Mouse (Mus musculus) G1E (cell line): Measurements from ENCODE around the gene Rasl10b.

Source experiments
- CTCF ChIP-seq: IDR thresholded peaks from 2 replicates; pipeline ENCODE4 v1.5.1; 2012; ENCODE audit warnings: low read depth, low read length, inconsistent platforms, mixed read lengths
- GATA1 ChIP-seq: IDR thresholded peaks from 2 replicates; pipeline ENCODE4 v1.6.1; 2012; ENCODE audit warnings: borderline replicate concordance, low read length, inconsistent platforms, mixed read lengths

GRCm38 (mm10) chr11:83432533-83432932 lies 23.6 kb downstream of the Rasl10b start:
- TF ChIP-seq CTCF (no peak), GATA1 (no peak)
